Mouse (Mus musculus) intestine, embryonic 14.5 days (tissue): ENCODE results near the gene Tbx1. TPM values are rescaled to one million over a fixed set of nuclear protein-coding genes. Genes with fewer than 3 reads are reported as not detected.
A peak's percentile ranks its signal among the peaks of the same experiment; 100 is the strongest.

ENCODE experiments used
- ATAC-seq: fragments of 200-750 bp; cut with Nextera tagmentation; replicated peaks from 2 replicates; pipeline ENCODE4 v1.8.0; 2017; ENCODE audit warnings: low read depth, moderate number of reproducible peaks, moderate TSS enrichment, moderate library complexity; ENCODE audit not compliant: low FRiP score, low TSS enrichment
- DNase-seq: peaks from one replicate; pipeline ENCODE4 v3.0.0-alpha.2; 2018; ENCODE audit warnings: low spot score
- H3K27ac ChIP-seq: fragments of 300-500 bp; sonication (generic); 2 replicates; pipeline ENCODE4 v1.5.1; 2014; ENCODE audit warnings: low read depth, mild to moderate bottlenecking, control low read depth
- H3K27me3 ChIP-seq: fragments of 300-500 bp; sonication (generic); replicated peaks from 2 replicates; pipeline ENCODE4 v1.6.1; 2014; ENCODE audit warnings: low read length, control low read depth; ENCODE audit not compliant: control insufficient read depth, insufficient read depth
- H3K36me3 ChIP-seq: fragments of 300-500 bp; sonication (generic); 2 replicates; pipeline ENCODE4 v1.6.1; 2014; ENCODE audit warnings: low read length, control low read depth; ENCODE audit not compliant: control insufficient read depth, insufficient read depth
- H3K4me1 ChIP-seq: fragments of 300-500 bp; sonication (generic); replicated peaks from 2 replicates; pipeline ENCODE4 v1.6.1; 2014; ENCODE audit warnings: low read length, control low read depth, mixed read lengths; ENCODE audit not compliant: control insufficient read depth, insufficient read depth
- H3K4me2 ChIP-seq: fragments of 300-500 bp; sonication (generic); 2 replicates; pipeline ENCODE4 v1.6.1; 2014; ENCODE audit warnings: low read length
- H3K4me3 ChIP-seq: fragments of 300-500 bp; sonication (generic); 2 replicates; pipeline ENCODE4 v1.5.1; 2014; ENCODE audit warnings: low read depth, low read length, control low read depth, mixed read lengths
- H3K9ac ChIP-seq: fragments of 300-500 bp; sonication (generic); 2 replicates; pipeline ENCODE4 v1.6.1; 2014; ENCODE audit warnings: mild to moderate bottlenecking, low read length
- H3K9me3 ChIP-seq: fragments of 300-500 bp; sonication (generic); 2 replicates; pipeline ENCODE4 v1.6.1; 2016; ENCODE audit warnings: low read length, control low read depth; ENCODE audit not compliant: control insufficient read depth
- WGBS: fragments of 180-500 bp; shearing (Covaris S2); extraction: QIAGEN DNeasy Blood & Tissue Kit; methylation state at CpG from one replicate; pipeline ENCODE4 v1.1.7; 2014; 5-methylcytosine and 5-hydroxymethylcytosine counted together
- polyA plus RNA-seq: library from polyadenylated mRNA; unstranded; fragments of >200 nt; fragmentation: Nextera tagmentation; extraction: Ambion mirVana; gene quantifications from 2 replicates; pipeline ENCODE4 v1.2.1, GENCODE M21; 2014

Gene Tbx1
- polyA plus RNA-seq, 1 experiment from 2014 or later = 0.14 TPM

DNA sequence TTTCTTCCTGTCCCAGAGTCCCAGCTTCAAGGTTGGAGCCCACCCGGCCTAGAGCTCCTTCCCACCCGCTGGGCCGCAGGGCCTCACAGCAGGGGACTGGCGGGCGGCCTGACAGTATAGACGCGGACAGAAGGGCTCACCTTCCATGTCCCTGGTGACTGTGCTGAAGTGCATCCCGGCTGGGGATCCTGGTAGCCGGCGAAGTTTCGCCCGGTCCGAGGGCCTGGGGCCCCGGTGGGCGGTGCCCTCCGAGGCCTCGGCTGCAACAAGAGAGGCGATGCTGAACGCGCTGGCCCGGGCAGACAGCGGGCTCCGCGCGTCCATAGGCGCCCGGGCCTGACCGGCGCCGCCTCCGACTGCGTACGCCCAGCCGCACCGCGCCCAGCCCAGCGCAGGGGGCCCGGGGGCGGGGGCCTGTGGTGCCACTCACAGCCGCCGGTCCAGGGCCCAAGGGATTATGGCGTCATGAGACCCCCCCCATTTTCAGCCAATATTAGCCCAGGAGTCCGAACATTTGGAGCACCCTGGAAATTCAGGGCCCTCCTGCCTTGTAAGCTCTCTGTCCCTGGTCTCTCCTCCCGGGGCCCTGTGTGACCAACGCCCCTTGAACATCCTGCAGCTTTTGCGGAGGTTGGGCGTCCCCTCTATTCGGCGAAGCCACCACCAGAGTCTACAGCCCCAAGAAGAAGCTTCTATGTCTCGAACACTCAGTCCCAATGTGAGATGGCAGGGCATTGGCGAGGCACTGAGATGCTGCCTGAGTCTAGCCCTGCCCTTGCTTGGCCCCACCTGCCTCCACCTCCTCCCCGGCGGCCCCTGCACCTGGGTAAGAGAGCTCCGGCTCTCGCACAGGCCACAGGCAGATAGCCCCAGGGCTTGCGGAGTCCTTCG lies 2.4 kb downstream of the Tbx1 start:
- 0 out of 2 replicates have a peak, but pooled peaks have one; percentile 28 for ATAC-seq
- DNase-seq = peak; percentile 81
- 2% methylated on average over 50 of the region's 57 CpGs for WGBS
- Histone ChIP-seq H3K36me3 (no peaks in the 10 kb centered on the region), H3K4me2 (peak overlapping the region; percentile 32), H3K27ac (no peak overlapping the region), H3K9ac (no peak overlapping the region), H3K4me3 (peak overlapping the region; percentile 37), H3K27me3 (peaks cover 97% of the 10 kb centered on the region), H3K9me3 (no peaks in the 10 kb centered on the region), H3K4me1 (peaks cover 28% of the 10 kb centered on the region)

DNA sequence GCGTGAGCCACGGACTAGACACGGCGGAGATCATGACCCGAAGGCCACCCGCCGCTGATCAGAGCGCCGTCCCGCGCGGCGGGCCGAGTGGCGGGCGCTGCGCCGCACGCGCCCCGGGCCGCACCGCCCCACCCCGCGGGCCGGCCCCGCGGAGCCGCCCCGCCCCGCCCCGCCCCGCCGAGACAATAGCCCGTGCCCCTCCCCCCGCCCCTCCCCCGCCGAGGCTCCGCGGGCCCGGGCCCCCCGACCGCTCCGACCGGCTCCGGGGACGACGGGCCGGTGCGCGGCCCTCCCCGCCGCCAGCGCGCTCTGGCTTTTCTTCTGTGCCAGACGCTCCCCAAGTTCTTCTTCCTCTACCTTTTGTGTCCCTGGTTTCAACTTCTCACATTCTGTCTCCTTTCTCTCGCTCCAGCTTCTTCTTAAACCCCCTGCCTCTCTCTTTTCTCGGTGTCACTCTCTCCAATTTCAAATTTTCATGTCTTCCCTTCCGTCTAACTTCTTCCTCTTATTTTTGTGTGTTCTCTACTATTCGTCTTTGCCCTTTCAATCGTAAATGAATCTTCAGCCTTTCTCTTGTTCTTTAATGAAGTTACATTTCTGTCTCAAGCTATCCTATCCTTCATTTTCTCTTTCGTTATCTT lies 3.4 kb downstream of the Tbx1 start:
- no peaks in the 10 kb centered on the region for H3K36me3 ChIP-seq
- H3K4me3 ChIP-seq = peak overlapping the region; percentile 37
- H3K4me2 ChIP-seq = peak overlapping the region; percentile 58
- no peak for DNase-seq
- WGBS = 3% methylated on average over 29 of the region's 62 CpGs
- ATAC-seq = no peak
- H3K9ac ChIP-seq = peak overlapping the region; percentile 22; the same call in 1 of the 2 replicates
- H3K27me3 ChIP-seq = peaks cover 100% of the 10 kb centered on the region
- H3K27ac ChIP-seq = no peak overlapping the region
- peaks cover 28% of the 10 kb centered on the region for H3K4me1 ChIP-seq
- no peaks in the 10 kb centered on the region for H3K9me3 ChIP-seq

DNA sequence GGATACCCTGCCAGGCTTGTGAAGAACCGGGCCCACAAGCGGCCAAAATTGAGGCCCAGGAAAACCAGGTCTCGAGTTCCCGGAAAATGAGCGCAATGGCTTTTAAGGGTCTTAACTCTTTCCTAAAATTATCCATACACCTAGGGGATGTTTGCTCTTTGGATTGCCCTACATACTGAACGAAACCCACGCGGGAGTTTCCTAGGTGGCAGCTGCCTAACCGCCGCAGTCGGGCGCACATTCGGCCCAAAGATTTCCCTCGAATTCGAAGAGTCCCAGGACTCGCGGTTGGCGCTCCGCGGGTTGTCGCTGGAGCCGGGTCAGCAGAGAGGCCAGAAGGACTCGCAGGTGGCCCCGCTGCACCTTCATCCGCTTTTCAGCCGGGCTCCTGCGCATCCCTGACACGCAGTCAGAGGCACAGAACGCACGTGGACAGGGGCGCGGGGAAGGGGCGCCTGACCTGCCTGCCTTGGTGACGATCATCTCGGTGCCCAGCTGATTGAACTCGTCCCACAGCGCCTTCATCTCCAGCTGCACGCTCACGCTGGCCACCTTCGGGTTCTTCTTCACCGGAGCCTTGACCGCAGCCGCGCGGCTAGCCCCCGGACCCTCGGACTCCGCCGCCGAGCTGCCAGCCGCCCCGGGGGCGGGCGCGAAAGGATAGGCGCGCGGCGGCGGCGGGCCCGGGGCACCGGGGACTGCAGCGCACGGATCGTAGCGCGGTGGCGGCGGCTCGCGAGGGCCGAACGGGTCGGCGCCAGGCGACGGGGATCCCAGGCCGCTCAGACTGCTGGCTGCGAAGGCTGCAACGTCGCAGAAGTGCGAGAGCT lies 4.2 kb downstream of the Tbx1 start:
- peak overlapping the region; percentile 37 for H3K4me3 ChIP-seq
- no peaks in the 10 kb centered on the region for H3K9me3 ChIP-seq
- peak overlapping the region; percentile 22; the same call in 1 of the 2 replicates for H3K9ac ChIP-seq
- H3K36me3 ChIP-seq = no peaks in the 10 kb centered on the region
- peak overlapping the region; percentile 58 for H3K4me2 ChIP-seq
- 2% methylated on average over 77 of the region's 83 CpGs for WGBS
- H3K27me3 ChIP-seq = peaks cover 100% of the 10 kb centered on the region
- H3K27ac ChIP-seq = no peak overlapping the region
- H3K4me1 ChIP-seq = peaks cover 28% of the 10 kb centered on the region
- DNase-seq (peak; percentile 78), ATAC-seq (no peak)

DNA sequence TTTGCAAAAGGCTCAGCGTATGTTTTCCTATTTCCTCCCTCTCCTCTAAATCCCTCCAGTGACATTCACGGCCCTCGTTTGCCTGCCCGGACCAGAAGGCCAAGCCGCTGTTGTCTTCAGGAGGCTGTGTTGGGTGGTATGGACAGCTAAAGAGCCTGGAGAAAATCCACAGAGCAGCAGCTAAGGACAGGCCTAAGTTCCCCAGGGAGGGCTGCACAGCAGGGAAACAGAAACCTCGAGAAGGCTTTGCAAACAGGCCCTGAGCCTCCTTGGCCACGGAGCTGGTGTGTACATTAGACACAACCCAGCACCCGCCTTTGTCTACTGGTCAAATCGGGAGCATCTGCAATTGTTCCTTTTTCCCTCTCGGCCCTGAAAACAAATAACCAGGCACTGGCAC lies 4.8 kb downstream of the Tbx1 start:
- H3K4me2 ChIP-seq = no peak overlapping the region

DNA sequence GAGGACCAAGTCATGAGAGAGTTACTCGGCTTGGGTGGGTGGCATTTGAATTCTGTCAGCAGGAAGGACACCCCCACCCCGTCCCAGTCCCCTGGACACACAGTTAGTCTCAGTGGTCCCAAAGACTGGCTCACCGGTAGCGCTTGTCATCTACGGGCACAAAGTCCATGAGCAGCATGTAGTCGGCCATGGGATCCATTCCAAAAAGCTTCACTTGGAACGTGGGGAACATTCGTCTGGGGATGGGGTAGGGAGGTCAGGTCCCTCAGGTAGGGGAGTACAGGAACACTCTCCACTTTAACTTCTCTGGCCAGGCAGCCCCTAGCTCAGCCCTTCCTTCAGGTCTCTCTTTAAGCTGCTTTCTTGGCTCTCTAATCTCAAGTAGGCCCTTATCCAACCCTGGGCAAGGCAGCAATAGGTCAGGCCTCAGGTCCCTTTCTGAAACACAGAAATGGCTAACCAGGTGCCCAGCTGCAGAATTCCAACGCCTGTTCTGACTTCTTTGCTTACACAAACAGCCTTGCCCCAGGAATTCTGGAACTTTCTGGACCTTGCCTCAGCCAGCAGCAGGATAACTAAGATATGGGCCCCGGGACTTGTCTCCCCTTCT lies 5.5 kb downstream of the Tbx1 start:
- ATAC-seq (no peak), DNase-seq (no peak)
- peaks cover 23% of the 10 kb centered on the region for H3K4me1 ChIP-seq
- no peak overlapping the region for H3K27ac ChIP-seq
- H3K27me3 ChIP-seq = peaks cover 100% of the 10 kb centered on the region
- no peaks in the 10 kb centered on the region for H3K36me3 ChIP-seq
- H3K4me3 ChIP-seq = no peak overlapping the region
- no peak overlapping the region for H3K9ac ChIP-seq
- 40% methylated on average over 10 of the region's 10 CpGs for WGBS
- no peak overlapping the region for H3K4me2 ChIP-seq
- H3K9me3 ChIP-seq = no peaks in the 10 kb centered on the region

More for the DNA sequence above, 4.8 kb downstream of the Tbx1 start:
- DNase-seq (peak; percentile 79), ATAC-seq (no peak)
- Histone ChIP-seq H3K4me1 (peaks cover 26% of the 10 kb centered on the region), H3K27me3 (peaks cover 100% of the 10 kb centered on the region), H3K9me3 (no peaks in the 10 kb centered on the region), H3K27ac (no peak overlapping the region), H3K36me3 (no peaks in the 10 kb centered on the region), H3K9ac (no peak overlapping the region), H3K4me3 (no peak overlapping the region)
- WGBS = 24% methylated on average over 10 of the region's 10 CpGs

DNA sequence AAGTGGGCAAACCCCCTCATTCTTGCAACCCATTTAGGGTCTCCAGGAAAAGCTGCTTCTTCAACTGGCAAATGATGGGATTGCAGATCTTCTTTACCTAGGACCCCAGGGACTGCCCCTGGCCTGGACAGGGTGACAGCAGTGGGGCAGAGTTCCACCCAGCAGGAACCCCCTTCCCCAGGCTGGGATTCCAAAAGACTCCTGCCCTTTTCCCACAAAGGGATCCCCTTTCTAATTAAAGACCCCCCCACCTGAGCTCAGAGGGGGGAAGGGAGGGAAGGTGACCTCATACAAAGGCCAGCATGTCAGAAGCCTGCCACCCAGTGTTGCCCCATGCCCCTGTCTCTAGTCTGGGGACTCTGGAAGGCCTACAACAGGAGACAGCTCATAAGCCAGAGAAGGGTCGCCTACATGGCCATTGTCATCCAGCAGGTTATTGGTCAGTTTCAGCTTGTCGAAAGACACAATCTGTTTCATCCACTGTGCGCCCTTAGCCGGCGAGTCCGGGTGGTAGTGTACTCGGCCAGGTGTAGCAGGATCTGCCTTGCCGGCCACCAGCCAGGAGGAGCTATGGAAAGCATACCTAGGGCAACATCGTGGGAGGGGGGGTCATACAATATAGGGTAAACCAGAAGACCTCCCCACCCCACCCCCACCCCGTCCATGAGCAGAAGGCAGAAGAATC lies 6.7 kb downstream of the Tbx1 start:
- no peak overlapping the region for H3K9ac ChIP-seq
- peaks cover 98% of the 10 kb centered on the region for H3K27me3 ChIP-seq
- DNase-seq = no peak
- H3K9me3 ChIP-seq = no peaks in the 10 kb centered on the region
- no peaks in the 10 kb centered on the region for H3K36me3 ChIP-seq
- no peak overlapping the region for H3K4me2 ChIP-seq
- peaks cover 23% of the 10 kb centered on the region for H3K4me1 ChIP-seq
- no peak overlapping the region for H3K27ac ChIP-seq
- WGBS = 24% methylated on average over 10 of the region's 10 CpGs
- H3K4me3 ChIP-seq = no peak overlapping the region
- ATAC-seq = no peak

DNA sequence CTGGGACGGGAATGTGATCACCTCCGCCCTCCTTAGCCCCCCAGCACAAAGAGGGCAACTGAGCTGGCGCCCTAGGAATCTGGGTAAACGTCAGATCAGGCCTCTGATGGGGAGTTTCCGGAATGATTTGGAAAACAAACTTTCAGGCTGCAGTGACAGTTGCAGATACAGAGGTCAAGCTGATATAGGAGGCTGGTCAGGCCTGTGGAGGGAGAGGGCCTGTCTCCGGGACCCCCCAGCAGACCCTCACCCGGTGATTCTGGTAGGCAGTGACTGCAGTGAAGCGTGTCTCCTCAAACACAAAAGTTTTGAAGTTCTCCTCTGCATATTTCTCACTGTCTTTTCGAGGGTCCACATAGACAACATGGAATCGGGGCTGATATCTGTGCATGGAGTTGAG lies 7.3 kb downstream of the Tbx1 start:
- H3K4me3 ChIP-seq = no peak overlapping the region
- no peak for ATAC-seq
- no peak overlapping the region for H3K9ac ChIP-seq
- no peak overlapping the region for H3K4me2 ChIP-seq
- H3K27ac ChIP-seq = no peak overlapping the region
- no peaks in the 10 kb centered on the region for H3K36me3 ChIP-seq
- no peak for DNase-seq
- peaks cover 18% of the 10 kb centered on the region for H3K4me1 ChIP-seq
- 29% methylated on average over 10 of the region's 10 CpGs for WGBS
- no peaks in the 10 kb centered on the region for H3K9me3 ChIP-seq
- H3K27me3 ChIP-seq = peaks cover 94% of the 10 kb centered on the region
